Mouse (Mus musculus) megakaryocyte, adult 5-6 weeks (primary cell): ENCODE measurements around the gene Mettl23. TPM values are rescaled to one million over a fixed set of nuclear protein-coding genes. Genes with fewer than 3 reads are reported as not detected.
"Not testable (repeated sequence)": the region's sequence is repeated elsewhere in the genome, so short reads cannot be mapped to it uniquely, and the experiment has no call there.

Experiments
- ATAC-seq: 2 replicates; pipeline ENCODE4 v1.8.0; 2016; ENCODE audit warnings: mild to moderate bottlenecking, inconsistent platforms; ENCODE audit not compliant: poor library complexity, severe bottlenecking
- total RNA-seq, 2 experiments: library from RNA; stranded (forward) in 1 of 2; stranded (reverse) in 1 of 2; fragments of 153-499, 151-499 nt in 1 of 2; fragments of 221-1000, 200-1000 nt in 1 of 2; gene quantifications; 2 replicates each; pipeline versions ENCODE4 v1.2.3 to v1.2.4; 2015 to 2017

The Mettl23 gene
- total RNA-seq, 2 experiments from 2014 or later, result 38.5 to 61.3 TPM

DNA sequence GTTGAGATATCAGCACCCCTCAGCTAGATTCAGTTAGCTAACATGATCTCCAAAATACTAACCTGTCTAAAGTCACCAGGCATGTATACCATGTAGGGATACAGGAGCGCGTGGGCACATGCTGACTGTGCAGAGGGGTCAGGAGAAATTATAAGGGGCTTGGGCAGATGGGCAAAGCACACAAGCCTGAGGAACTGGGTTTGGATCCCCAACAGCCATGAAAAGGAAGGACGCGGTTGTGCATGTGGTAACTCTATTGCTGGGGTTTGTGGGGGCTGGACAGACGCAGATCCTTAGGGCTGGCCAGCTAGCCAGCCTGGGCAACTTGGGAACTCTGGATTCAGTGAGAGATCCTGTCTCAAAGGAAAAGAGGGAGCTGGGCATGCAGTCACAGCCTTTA is 25.5 kb upstream of the Mettl23 start:
- no peak for ATAC-seq

- ATAC-seq, result no peak
Measured at GRCm38 (mm10) chr11:116818722-116819121, 24.4 kb upstream of the Mettl23 start.

GRCm38 (mm10) chr11:116819932-116820593 is 23.0 kb upstream of the Mettl23 start:
- ATAC-seq, result no peak

- ATAC-seq, result no peak
Measured at GRCm38 (mm10) chr11:116821057-116821940, 21.8 kb upstream of the Mettl23 start.

GRCm38 (mm10) chr11:116822215-116822614 is 20.9 kb upstream of the Mettl23 start:
- no peak for ATAC-seq

DNA sequence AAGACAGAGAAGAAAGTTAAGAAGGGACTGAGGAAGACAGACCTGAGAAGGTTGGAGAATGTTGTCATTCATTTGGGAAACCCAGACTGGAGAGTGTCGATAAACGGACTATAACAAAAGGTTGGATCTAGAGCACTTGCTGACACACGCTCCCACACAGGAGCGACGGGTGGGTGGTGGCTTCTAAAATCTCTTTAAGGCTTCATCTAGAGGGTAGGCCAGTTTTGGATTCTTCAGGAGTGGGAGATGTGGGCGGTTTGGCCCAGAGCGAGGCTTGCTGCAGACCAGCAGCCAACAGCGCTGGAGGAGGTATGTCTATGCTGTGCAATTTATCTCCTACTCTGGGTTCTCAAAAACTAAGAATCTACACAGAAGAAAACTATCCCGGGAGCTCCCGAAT is 20.5 kb upstream of the Mettl23 start:
- ATAC-seq, result no peak

DNA sequence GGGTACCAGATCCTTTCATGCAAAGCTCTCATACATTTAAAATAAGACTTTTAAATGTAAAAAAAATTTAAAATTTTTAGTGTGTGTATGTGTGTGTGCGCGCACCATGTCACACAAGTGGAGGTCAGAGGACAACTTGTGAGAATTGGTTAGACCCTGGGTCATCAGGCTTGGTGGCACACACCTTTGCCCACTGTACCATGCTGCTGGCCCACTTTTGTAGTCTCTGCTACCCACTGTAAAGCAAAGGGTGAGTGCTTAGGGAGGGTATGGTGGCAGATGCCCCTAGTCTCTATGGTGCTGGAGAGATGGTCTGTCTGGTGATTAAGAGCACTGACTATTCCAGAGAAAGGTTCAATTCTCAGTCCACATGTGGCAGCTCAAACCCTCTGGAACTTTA is 19.8 kb upstream of the Mettl23 start:
- no peak for ATAC-seq

GRCm38 (mm10) chr11:116823885-116824284 is 19.2 kb upstream of the Mettl23 start:
- not testable (repeated sequence) for ATAC-seq

DNA sequence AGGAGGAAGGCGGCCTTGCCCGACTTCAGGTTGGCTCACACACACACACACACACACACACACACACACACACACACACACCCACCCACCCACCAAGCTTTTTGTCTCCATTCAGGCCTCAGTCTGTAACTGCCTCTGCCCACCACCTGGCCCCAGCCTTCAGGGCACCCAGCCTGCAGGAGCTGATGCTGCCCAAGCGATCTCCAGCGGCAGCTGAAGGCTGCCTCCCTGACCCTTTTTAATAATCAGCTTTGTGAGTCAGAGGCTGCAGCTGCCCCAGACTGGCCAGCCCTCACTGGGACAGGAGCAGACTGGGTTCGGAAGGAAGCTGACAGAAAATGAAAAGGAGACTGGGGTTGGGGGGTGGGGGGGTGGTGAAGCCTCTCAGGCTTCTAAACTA is 17.8 kb upstream of the Mettl23 start:
- no peak for ATAC-seq

- ATAC-seq, result no peak
Measured at GRCm38 (mm10) chr11:116826550-116827504, 16.3 kb upstream of the Mettl23 start.

- peak; percentile 82 for ATAC-seq
Measured at GRCm38 (mm10) chr11:116827534-116828165, 15.4 kb upstream of the Mettl23 start, which contains the start of gene Mxra7. TSS of gene Mxra7 (minus strand) at chr11:116828046.

- no peak for ATAC-seq
Measured at GRCm38 (mm10) chr11:116832172-116832685, 10.8 kb upstream of the Mettl23 start.

DNA sequence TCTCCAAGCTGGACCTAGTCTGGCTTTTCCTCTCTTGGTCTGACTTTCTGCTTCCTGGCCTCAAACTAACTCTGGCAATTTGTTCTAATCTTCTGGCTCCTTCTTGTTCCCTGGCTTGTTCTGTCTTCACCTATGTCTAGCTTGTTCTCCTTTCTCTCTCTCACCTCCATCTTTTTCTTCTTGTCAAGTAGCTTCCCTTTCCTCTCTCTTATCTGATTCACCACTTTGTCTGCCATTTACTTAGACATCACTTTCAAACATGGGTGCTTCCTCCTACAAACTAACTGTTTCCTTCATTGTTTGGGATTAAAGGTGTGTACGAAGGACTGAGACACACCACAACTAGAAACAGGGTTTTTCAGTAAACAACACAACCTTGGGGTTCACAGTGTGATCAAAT is 8.1 kb upstream of the Mettl23 start:
- ATAC-seq, result no peak

DNA sequence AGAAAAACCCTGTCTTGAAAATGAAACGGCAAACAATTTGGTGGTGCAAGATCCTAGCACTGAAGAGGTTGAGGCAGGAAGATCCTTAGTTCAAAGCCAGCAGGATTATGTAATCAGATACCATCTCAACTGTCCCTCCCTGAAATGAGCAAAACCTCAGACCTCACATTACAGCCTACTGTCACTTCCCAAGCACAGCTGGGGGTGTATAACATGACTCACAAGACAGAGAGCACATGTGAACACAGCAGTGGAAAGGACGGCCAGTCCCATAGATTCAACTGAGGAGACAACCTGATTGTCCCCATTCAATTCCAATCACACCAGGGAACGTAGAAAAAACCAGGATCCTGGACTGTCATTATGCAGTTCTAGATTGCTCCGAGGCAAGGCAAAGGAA is 6.8 kb upstream of the Mettl23 start:
- peak; percentile 56 for ATAC-seq

DNA sequence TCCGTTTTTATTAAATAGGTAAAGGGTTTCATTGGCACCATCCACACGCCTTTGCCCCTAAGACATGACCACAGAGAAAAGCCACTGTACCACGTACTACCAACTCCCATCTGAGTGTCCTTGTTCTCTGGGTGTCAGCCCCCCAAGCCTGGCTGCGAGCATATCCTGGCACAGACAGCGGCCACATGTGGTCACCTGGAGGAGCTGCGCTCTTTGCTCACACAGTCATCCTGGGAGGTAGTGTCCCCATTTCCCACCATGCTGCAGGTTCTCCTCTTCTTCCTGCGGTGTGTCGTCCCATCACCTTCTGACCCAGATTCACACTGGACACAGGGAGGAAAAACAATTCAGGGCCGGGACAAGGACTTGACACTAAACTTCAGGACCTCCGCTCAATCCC is 5.6 kb upstream of the Mettl23 start:
- ATAC-seq, result no peak

GRCm38 (mm10) chr11:116838936-116839335 is 4.1 kb upstream of the Mettl23 start:
- ATAC-seq, result no peak

DNA sequence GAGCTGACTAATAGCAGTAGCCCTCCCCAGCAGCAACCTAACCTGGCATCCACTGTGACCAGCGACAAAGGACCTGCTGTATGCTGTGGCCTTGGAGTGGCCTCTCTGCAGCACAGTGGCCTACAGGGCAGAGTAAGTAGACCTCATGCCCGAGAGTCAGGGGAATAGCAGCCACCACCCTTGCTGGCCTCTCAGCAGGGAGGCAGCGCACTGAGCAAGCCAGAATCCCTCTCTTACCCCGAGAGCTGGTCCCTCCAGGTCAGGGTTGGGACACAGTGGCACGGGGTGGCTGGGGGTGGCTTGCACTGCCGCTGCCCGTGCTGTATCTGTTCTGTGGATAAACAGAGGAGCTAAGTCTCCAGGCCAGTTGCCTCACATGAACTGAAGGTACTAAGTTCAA is 3.5 kb upstream of the Mettl23 start:
- no peak for ATAC-seq

DNA sequence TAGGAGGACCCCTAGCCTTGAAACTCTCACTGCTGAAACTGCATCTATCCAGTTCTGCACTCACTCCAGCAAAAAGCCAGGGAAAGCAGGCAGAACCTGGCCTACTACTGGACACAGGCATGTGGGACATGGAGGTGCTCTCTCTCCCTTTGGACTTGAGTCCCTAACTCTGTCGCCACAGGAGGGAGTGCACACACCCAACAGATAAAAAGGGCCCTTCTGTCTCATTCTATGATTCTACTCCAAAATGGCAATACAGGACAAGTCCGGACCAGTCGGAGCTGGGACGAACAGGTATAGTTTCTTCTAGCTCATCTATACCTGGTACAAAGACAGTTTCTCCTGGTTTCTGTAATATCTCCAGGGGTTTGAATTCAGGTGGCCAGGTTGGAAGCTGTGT is 2.3 kb upstream of the Mettl23 start:
- no peak for ATAC-seq

DNA sequence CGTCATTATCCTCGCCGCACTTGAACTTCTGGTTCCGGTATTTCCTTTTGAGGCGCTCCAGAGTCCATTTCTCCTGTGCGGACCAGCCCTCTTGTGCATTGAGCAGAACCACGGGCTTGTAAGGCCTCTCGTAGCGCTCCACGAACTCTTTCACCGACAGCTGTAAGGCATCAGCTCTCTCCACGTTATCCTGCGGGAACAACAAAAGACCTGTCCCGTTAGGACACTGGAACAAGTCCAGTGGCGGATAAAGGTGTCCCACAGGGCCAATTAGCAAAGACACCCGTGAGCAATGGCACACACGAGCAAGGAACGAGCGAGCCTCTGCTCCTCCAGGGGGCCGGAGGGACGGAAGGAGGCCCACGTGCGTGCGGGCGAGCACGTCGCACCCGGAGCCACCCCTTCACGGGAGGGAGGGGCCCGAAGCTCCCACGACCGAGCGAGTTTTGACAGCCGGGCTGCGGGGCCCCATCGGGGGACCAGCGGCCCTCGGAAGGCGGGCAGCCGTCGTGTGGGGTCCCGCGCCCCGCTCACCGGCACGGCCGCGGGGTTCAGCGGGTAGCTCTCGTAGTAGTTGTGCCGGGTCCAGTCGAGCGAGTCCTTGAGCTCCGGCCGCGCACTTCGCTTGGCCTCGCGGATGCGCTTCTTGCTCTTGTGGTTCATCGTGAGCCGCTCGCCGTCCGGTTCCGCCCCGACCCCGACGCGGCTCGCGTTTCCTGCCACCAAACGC is 382 bp upstream of the Mettl23 start:
- peak; percentile 54 for ATAC-seq
